Mouse (Mus musculus) left cerebral cortex, postnatal 4 days (tissue): ENCODE measurements around the gene Ccdc171. TPM values are rescaled to one million over a fixed set of nuclear protein-coding genes. Genes with fewer than 3 reads are reported as not detected.
"Not testable (repeated sequence)": the region's sequence is repeated elsewhere in the genome, so short reads cannot be mapped to it uniquely, and the experiment has no call there.

Experiments used
- DNase-seq: peaks from one replicate; pipeline ENCODE4 v3.0.0-alpha.2; 2022
- intact Hi-C: fragments of 180-260 bp; cut with DNase I; formaldehyde crosslinking; loops from one replicate; pipeline ENCODE4 v1.15.1; 2025
- total RNA-seq, 2 experiments: library from RNA; stranded (reverse); gene quantifications; 2 replicates each; pipeline ENCODE4 v1.2.3; 2021

Ccdc171 gene
- total RNA-seq, 2 experiments from 2014 or later = 4.2 to 5.6 TPM

DNA sequence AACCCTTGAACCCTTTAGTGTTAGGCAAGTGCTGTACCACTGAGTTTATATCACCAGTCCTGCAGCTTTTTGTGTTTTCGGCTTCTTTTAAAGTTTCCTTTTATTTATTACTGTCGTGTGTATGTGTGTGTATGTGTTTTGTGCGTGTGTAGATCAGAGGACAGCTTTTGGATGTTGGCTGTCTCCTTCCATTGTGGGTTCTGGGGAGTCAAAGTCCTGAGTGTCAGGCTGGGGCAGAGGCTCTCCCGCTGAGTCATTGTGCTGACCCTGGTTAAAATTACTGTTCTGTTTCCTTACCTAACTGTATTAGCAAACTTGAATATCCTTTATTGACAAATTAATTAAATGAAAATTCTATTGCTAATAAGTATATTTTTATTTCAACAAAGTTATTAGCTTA lies 98.4 kb downstream of the Ccdc171 start:
- intact Hi-C loops = no loop called here
- DNase-seq = no peak

- no peak for DNase-seq
- intact Hi-C loops = no loop called here
These were observed 126.1 kb downstream of the Ccdc171 start for GRCm38 (mm10) chr4:83651453-83651852.

- intact Hi-C loops = no loop called here
These were observed 130.1 kb downstream of the Ccdc171 start for GRCm38 (mm10) chr4:83655396-83655795.

DNA sequence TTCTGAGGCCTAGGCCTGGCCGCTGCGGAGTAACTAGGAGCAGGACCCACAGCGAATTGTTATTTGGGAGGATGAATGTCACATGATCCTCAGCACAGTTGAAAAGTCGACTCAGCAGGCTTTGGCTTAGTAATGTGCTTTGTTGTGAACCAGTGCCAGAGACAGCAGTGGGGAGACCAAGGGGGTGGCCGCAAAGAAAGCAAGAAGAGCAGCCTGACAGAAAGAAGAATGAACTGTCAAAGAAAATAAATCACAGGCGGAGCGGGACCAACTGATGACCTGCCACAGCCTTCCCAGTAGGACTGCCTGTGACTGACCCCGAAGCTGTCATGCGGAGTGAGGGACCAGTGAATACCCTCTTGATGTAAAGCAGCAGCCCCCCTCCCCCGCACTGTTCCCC lies 131.2 kb downstream of the Ccdc171 start:
- DNase-seq = peak; percentile 66
- intact Hi-C loops = no loop called here

More at GRCm38 (mm10) chr4:83655396-83655795, 130.1 kb downstream of the Ccdc171 start:
- DNase-seq = no peak

GRCm38 (mm10) chr4:83657021-83657420 lies 131.7 kb downstream of the Ccdc171 start:
- no peak for DNase-seq
- intact Hi-C loops = no loop called here

GRCm38 (mm10) chr4:83658415-83658814 lies 133.1 kb downstream of the Ccdc171 start:
- intact Hi-C loops = no loop called here
- no peak for DNase-seq

DNA sequence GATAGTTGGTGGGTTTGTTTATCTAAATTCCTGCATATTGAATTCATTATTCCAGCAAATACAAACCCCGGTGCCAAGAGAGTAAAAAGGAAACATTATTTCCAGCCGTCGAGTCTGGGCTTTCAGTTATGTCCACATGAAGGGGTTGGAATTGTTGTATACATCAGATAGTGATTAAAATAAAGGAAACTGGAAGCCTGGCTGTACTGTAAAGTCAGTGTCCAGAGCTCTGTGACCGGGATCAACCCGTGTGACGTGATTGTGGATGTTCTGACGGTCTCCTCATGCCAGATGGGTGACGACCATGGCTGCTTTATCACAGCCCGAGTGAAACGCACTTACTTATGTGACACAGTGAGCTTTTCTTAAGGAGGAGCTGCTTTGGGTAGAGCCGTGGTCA lies 134.1 kb downstream of the Ccdc171 start:
- no peak for DNase-seq
- intact Hi-C loops = no loop called here

- DNase-seq = no peak
- intact Hi-C loops = no loop called here
These were observed 136.3 kb downstream of the Ccdc171 start for GRCm38 (mm10) chr4:83661519-83662271.

- no peak for DNase-seq
- intact Hi-C loops = no loop called here
These were observed 137.0 kb downstream of the Ccdc171 start for GRCm38 (mm10) chr4:83662301-83662700.

DNA sequence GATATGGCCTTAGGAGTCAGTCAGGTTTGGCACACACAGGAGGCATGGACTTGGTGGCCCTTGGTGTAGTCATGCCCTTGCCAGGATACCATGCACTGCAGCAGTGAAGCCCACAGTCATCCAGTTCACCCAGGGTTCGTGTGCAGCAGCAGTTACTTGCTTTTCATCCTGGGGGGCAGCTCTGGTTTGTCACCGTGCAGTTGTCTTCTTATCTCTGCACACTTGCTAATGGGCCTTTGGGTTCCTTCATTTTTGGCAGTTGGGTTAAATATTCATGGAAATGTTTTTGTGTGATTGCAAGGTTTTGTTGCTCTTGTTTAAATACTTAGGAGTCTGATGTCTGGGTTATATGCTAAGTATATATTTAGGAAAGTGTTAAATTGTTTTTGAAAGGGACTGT lies 144.2 kb downstream of the Ccdc171 start:
- no peak for DNase-seq

DNA sequence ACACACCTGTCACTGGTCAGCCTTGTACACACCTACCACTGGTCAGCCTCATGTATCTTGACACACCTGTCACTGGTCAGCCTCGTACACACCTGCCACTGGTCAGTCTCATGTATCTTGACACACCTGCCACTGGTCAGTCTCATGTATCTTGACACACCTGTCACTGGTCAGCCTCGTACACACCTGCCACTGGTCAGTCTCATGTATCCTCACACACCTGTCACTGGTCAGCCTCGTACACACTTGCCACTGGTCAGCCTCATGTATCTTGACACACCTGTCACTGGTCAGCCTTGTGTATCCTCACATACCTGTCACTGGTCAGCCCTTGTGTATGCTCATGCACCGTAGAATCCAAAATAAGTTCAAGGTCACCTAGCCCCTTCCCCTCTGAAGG lies 150.0 kb downstream of the Ccdc171 start:
- DNase-seq, intact Hi-C loops: not testable (repeated sequence)

More for the DNA sequence above, 144.2 kb downstream of the Ccdc171 start:
- intact Hi-C loops = no loop called here

DNA sequence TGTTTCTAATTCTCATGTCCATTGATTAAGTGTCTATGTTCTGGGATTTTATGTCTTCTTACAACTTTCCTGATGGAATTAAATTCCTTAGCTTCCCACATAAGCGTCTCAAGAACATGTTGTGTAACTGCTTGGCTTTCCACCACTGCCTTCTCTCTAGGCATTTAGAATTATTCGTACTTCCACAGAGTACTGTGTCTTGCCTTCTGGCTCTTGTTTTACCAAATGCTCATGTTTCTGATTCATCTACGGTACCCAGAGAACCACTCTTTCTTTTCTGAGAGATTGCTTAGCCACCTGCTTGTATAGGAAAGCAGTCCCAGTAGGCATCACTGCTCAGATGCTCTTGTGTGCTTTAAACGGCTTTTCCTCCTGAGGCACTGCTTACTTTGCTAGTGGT lies 151.1 kb downstream of the Ccdc171 start:
- no peak for DNase-seq
- intact Hi-C loops = no loop called here

- DNase-seq = no peak
- intact Hi-C loops = no loop called here
These were observed 155.7 kb downstream of the Ccdc171 start for GRCm38 (mm10) chr4:83681081-83681480.

GRCm38 (mm10) chr4:83682866-83683265 lies 157.5 kb downstream of the Ccdc171 start:
- no peak for DNase-seq
- intact Hi-C loops = no loop called here

DNA sequence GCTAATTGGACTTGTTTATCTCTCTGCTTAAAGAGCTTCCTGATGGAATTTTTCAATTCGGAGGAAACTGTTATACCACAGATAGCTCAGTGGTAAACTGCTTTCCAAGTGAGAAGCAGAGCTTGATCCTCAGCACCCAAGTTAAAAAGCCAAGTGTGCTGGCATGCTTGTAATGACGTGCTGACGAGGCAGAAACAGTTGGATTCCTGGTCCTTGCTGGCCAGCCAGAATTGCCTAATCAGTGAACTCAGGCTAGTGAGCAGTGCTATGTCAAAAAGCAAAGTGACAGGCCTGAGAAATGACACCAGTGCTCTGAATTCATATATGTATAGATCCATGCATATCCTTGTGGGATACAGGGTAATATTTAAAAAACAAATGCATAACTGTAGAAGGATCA lies 174.8 kb downstream of the Ccdc171 start:
- DNase-seq = no peak
- intact Hi-C loops = no loop called here

- no peak for DNase-seq
- intact Hi-C loops = no loop called here
These were observed 191.7 kb downstream of the Ccdc171 start for GRCm38 (mm10) chr4:83716996-83717395.

- intact Hi-C loops = no loop called here
- DNase-seq = no peak
These were observed 194.5 kb downstream of the Ccdc171 start for GRCm38 (mm10) chr4:83719816-83720215.

DNA sequence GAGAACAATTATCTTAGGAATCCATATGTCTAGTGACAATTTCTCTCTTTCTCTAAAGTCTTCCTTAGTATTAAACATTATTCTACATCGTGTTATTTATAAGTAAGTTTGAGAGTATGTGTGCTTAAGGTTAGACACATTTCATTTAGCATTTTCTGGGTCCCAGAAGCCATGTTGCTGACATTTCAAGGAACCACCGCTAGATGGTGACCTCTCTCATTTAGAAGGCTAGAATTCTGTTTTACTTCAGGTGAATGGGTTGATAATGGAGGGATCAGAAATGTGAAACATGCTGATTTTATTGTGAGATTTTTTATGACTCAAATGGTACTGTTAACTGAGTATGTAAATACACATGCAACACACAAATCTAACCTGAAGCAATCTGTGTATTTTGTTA lies 199.8 kb downstream of the Ccdc171 start:
- intact Hi-C loops = no loop called here
- no peak for DNase-seq

DNA sequence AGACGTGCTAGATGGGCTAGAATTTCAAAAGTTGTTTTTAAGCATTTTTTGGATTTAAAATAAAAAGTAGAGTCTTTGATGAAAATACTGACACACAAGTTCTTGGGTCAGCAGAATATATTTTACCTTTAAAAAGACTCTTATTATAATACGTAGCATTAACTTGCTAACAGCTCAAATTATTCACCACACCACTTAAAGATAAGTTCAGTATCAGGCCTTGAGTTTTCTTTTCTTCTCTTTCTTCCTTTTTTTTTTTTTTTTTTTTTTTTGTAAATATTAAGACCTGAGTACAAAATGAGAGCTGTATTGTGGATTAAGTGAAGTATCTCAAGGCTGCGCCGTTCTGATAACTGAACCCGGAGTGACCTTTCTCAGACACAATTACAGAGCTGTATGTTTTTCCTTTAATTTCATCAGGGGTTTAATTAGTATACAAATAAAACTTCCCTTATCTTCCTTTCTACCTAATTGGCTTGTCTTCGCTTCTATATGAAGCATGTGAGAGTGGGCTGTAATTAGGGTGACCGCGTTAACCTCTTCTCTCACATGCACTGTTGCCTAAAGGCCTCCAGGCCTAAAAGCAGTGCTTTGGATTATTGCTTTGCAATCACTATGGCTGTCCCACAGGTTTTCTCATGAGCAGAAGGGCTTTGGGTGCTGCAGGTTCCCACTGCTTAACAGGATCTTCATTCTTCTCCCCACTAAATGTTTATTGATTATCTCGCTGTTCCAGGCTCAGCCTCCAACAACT lies 214.0 kb downstream of the Ccdc171 start:
- intact Hi-C loops = no loop called here
- no peak for DNase-seq

DNA sequence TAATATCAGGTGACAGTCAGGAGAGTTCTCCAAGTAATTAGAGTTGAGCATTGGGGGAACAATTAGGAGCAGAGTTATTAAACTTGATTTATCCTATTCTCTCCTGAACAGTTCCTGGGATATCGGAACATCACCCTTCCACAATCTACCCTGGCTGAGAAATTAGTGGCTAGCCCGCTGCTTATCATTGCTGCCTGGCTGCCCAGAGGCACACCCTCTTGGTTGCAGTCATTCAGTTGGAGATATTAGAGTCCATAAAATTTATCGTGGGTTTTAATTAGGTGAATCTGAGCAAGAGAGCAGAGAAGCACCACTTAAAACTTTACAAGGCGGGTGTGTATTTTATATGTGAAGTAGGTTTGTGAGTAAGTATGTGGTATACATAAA lies 214.5 kb downstream of the Ccdc171 start:
- no peak for DNase-seq
- intact Hi-C loops = no loop called here

DNA sequence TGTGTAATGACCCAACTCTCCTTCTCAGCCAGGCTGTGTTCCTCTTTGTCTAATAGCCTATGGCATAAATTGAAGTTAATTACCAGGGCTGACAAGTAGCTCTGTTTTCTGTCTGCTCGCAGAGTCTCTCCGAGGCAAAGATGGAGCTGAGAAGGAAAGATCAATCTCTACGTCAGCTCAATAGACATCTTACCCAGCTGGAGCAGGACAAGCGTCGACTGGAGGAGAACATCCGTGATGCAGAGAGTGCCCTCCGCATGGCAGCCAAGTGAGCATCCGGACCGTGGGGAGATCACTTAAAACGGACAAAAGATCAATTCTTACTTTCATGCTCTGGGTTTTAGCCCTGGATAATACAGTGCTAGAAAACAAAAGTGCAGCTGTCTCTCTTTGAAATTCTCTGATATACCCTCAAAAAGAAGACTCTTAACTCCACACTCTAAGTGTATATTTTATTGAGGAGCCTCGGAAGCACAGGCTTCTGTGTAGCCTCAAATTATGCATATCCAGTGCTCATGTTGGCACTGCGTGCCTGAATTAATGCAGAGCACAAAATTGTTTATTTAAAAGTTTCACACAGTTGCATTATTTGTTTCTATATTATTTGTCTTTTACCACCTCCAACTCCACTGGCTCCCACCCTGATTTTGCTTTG lies 217.6 kb downstream of the Ccdc171 start:
- intact Hi-C loops = no loop called here
- peak; percentile 4 for DNase-seq

DNA sequence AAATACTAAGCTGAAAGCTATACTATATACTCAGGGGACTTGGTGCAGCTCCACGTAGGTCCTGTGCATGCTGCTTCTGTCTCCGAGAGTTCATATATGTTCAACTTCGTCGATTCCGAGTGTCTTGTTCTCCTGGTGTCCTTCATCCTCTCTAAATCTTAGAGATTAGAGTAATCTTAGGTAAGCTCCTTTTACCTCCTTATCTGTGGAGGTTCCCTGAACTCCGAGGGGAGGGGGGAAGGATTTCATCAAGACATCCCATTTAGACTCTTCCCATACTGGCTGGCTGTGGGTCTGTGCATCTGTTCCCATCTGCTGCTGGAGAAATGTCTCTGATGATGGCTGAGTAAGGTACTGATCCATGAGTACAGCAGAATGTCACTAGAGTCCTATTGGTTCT lies 249.8 kb downstream of the Ccdc171 start:
- intact Hi-C loops = no loop called here
- no peak for DNase-seq
